Mouse (Mus musculus) heart, embryonic 14.5 days (tissue): ENCODE data around the gene Pcbp3. TPM values are rescaled to one million over a fixed set of nuclear protein-coding genes. Genes with fewer than 3 reads are reported as not detected.
A peak's percentile ranks its signal among the peaks of the same experiment; 100 is the strongest.

Experiments used
- ATAC-seq: fragments of 200-750 bp; cut with Nextera tagmentation; 2 replicates; pipeline ENCODE4 v1.8.0; 2017; ENCODE audit warnings: low read depth, moderate TSS enrichment; ENCODE audit not compliant: insufficient number of reproducible peaks, insufficient read depth, low FRiP score
- H3K27ac ChIP-seq, 2 experiments: fragments of 200-500 bp in 1 of 2; fragments of 300-500 bp in 1 of 2; sonication (generic) in 1 of 2; replicated peaks in 1 of 2; 2 replicates each; pipeline ENCODE4 v1.5.1; 2012 to 2014; ENCODE audit warnings: low read depth in 2 of 2, low read length in 2 of 2, control low read depth in 1 of 2, mild to moderate bottlenecking in 1 of 2, mixed read lengths in 1 of 2; ENCODE audit not compliant: control insufficient read depth in 1 of 2, insufficient read depth in 1 of 2
- H3K27me3 ChIP-seq: fragments of 300-500 bp; sonication (generic); 2 replicates; pipeline ENCODE4 v1.6.1; 2014; ENCODE audit warnings: mild to moderate bottlenecking, low read length, control low read depth; ENCODE audit not compliant: control insufficient read depth, insufficient read depth
- H3K36me3 ChIP-seq: fragments of 300-500 bp; sonication (generic); 2 replicates; pipeline ENCODE4 v1.6.1; 2014; ENCODE audit warnings: mild to moderate bottlenecking, control low read depth, low read length, mixed read lengths; ENCODE audit not compliant: control insufficient read depth, insufficient read depth
- H3K4me1 ChIP-seq, 2 experiments: fragments of 200-500 bp in 1 of 2; fragments of 300-500 bp in 1 of 2; sonication (generic) in 1 of 2; 2 replicates each; pipeline ENCODE4 v1.6.1; 2012 to 2014; ENCODE audit warnings: low read length in 2 of 2, control low read depth in 1 of 2, mixed read lengths in 1 of 2; ENCODE audit not compliant: control insufficient read depth in 2 of 2, insufficient read depth in 2 of 2
- H3K4me2 ChIP-seq: fragments of 300-500 bp; sonication (generic); 2 replicates; pipeline ENCODE4 v1.6.1; 2014; ENCODE audit warnings: mild to moderate bottlenecking, low read length
- H3K4me3 ChIP-seq, 2 experiments: fragments of 200-500 bp in 1 of 2; fragments of 300-500 bp in 1 of 2; sonication (generic) in 1 of 2; 2 replicates each; pipeline ENCODE4 v1.5.1; 2012 to 2014; ENCODE audit warnings: low read length in 2 of 2, mild to moderate bottlenecking in 2 of 2, control low read depth in 1 of 2, low read depth in 1 of 2, moderate library complexity in 1 of 2; ENCODE audit not compliant: control insufficient read depth in 1 of 2, insufficient read depth in 1 of 2
- H3K9ac ChIP-seq: fragments of 300-500 bp; sonication (generic); 2 replicates; pipeline ENCODE4 v1.6.1; 2014; ENCODE audit warnings: mild to moderate bottlenecking, low read length
- H3K9me3 ChIP-seq: fragments of 300-500 bp; sonication (generic); 2 replicates; pipeline ENCODE4 v1.6.1; 2016; ENCODE audit warnings: low read length, control low read depth; ENCODE audit not compliant: control insufficient read depth
- WGBS: fragments of 180-500 bp; shearing (Covaris S2); extraction: QIAGEN DNeasy Blood & Tissue Kit; methylation state at CpG from one replicate; pipeline ENCODE4 v1.1.7; 2014; 5-methylcytosine and 5-hydroxymethylcytosine counted together
- polyA plus RNA-seq: library from polyadenylated mRNA; unstranded; fragments of >200 nt; fragmentation: Nextera tagmentation; extraction: Ambion mirVana; gene quantifications from 2 replicates; pipeline ENCODE4 v1.2.1, GENCODE M21; 2014

The Pcbp3 gene
- polyA plus RNA-seq, result 4.0 and 6.3 TPM in 2 replicates

- peaks cover 12 to 28% of the 10 kb centered on the region in 2 experiments for H3K4me1 ChIP-seq
- H3K4me2 ChIP-seq, result peak within 1 kb of the TSS; percentile 96
- H3K4me3 ChIP-seq, result peak within 1 kb of the TSS; percentile 54 to 70
- H3K9ac ChIP-seq, result peak within 1 kb of the TSS; percentile 77
- H3K36me3 ChIP-seq, result no peaks in the 10 kb centered on the region
- no peak within 1 kb of the TSS for H3K27ac ChIP-seq
- no peaks in the 10 kb centered on the region for H3K9me3 ChIP-seq
- 2% methylated on average over 61 of the region's 62 CpGs for WGBS
- H3K27me3 ChIP-seq, result no peaks in the 10 kb centered on the region
- peak; percentile 98 for ATAC-seq
Measured at GRCm38 (mm10) chr10:76961790-76962489, at the start of gene Pcbp3. TSS of gene Pcbp3 (minus strand) at chr10:76961887.

DNA sequence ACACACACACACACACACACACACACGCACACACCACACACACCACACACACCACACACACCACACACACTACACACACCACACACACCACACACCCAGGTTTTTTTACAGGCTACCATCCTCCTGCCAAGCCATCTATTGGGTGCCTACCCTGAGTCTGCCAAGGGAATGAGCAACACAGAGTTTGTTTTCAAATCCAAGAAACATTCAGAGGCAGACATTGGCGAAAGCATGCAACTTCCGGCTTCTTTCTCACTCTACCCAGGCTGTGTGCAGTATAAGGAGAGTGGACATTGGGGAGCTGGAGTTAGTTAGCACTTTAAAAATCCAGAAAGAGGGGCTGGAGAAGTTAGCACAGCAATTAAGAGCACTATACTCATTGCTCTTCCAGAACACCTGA is 47.0 kb upstream of the Pcbp3 start:
- no peaks in the 10 kb centered on the region for H3K27me3 ChIP-seq
- H3K9ac ChIP-seq, result no peak overlapping the region
- no peaks in the 10 kb centered on the region for H3K36me3 ChIP-seq
- no peak overlapping the region for H3K27ac ChIP-seq
- no peak for ATAC-seq
- no peaks in the 10 kb centered on the region for H3K9me3 ChIP-seq
- peaks cover 7 to 10% of the 10 kb centered on the region in 2 experiments; a peak in 3 of 4 replicates for H3K4me1 ChIP-seq
- H3K4me3 ChIP-seq, result no peak overlapping the region
- H3K4me2 ChIP-seq, result no peak overlapping the region
- WGBS, result 92% methylated on average over 3 of the region's 3 CpGs

DNA sequence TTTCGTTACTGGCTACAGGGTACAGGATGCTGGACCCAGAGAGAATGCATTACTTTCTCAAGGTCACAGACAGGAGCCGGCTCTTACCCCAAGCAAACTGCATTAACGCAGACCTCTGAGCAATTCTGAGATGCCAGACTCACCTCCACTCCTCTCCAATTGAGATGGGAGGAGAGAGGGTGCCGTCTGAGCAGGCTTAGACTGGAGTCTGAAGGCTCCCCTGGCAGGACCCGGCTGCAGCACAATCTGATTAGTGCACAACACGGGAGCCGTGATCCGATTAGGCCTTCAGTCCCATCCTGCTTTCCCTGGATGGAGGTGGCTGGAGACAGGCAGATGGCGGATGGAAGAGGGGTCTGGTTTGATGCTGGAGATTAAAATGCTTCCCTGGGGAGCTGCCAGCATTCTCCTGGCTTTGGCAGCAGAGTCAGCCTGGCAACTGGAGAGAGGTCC is 46.4 kb upstream of the Pcbp3 start:
- no peak overlapping the region for H3K9ac ChIP-seq
- no peaks in the 10 kb centered on the region for H3K36me3 ChIP-seq
- peaks cover 7 to 10% of the 10 kb centered on the region in 2 experiments; a peak in 3 of 4 replicates for H3K4me1 ChIP-seq
- ATAC-seq, result no peak
- H3K4me3 ChIP-seq, result no peak overlapping the region
- no peaks in the 10 kb centered on the region for H3K27me3 ChIP-seq
- no peaks in the 10 kb centered on the region for H3K9me3 ChIP-seq
- H3K4me2 ChIP-seq, result no peak overlapping the region
- no peak overlapping the region for H3K27ac ChIP-seq
- WGBS, result 17% methylated on average over 9 of the region's 9 CpGs

GRCm38 (mm10) chr10:77007433-77008108 is 45.9 kb upstream of the Pcbp3 start:
- no peak for ATAC-seq
- 54% methylated on average over 8 of the region's 8 CpGs for WGBS
- no peak overlapping the region for H3K9ac ChIP-seq
- peaks cover 7 to 10% of the 10 kb centered on the region in 2 experiments; a peak in 3 of 4 replicates for H3K4me1 ChIP-seq
- H3K36me3 ChIP-seq, result no peaks in the 10 kb centered on the region
- H3K4me3 ChIP-seq, result no peak overlapping the region
- H3K9me3 ChIP-seq, result no peaks in the 10 kb centered on the region
- no peak overlapping the region for H3K4me2 ChIP-seq
- H3K27ac ChIP-seq, result no peak overlapping the region
- H3K27me3 ChIP-seq, result no peaks in the 10 kb centered on the region

DNA sequence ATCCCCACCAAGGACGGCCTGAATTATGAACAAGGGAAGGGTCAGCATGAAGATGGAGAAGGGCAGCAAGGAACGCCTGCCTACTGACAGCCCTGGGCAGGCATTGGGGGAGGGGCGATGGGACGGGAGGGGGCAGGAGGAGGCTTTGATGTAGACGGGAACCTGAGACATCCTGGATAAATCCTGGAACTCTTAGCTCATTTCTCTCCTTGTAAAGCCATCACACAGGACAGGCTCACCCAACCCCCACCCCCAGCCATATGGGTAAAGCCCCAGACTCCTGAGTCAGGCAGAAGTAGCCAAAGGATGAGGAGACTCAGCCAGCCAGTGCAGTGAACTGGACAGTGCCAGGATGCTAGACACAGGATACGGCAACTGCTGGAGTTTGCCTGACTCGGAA is 43.2 kb upstream of the Pcbp3 start:
- Histone ChIP-seq H3K27me3 (no peaks in the 10 kb centered on the region), H3K9ac (no peak overlapping the region), H3K4me3 (no peak overlapping the region), H3K4me2 (no peak overlapping the region), H3K4me1 (peaks cover 7 to 10% of the 10 kb centered on the region in 2 experiments; a peak in 3 of 4 replicates), H3K36me3 (no peaks in the 10 kb centered on the region), H3K9me3 (no peaks in the 10 kb centered on the region), H3K27ac (no peak overlapping the region)
- 44% methylated on average over 7 of the region's 7 CpGs for WGBS
- ATAC-seq, result no peak

GRCm38 (mm10) chr10:76997759-76998513 is 36.2 kb upstream of the Pcbp3 start:
- H3K27ac ChIP-seq, result peak overlapping the region; percentile 75 to 79
- WGBS, result 19% methylated on average over 17 of the region's 17 CpGs
- H3K4me1 ChIP-seq, result peaks cover 8 to 11% of the 10 kb centered on the region in 2 experiments
- no peaks in the 10 kb centered on the region for H3K27me3 ChIP-seq
- H3K4me3 ChIP-seq, result no peak overlapping the region
- peak overlapping the region; percentile 38 for H3K4me2 ChIP-seq
- H3K36me3 ChIP-seq, result no peaks in the 10 kb centered on the region
- H3K9me3 ChIP-seq, result peaks cover 9% of the 10 kb centered on the region
- peak; percentile 88 for ATAC-seq
- H3K9ac ChIP-seq, result no peak overlapping the region

DNA sequence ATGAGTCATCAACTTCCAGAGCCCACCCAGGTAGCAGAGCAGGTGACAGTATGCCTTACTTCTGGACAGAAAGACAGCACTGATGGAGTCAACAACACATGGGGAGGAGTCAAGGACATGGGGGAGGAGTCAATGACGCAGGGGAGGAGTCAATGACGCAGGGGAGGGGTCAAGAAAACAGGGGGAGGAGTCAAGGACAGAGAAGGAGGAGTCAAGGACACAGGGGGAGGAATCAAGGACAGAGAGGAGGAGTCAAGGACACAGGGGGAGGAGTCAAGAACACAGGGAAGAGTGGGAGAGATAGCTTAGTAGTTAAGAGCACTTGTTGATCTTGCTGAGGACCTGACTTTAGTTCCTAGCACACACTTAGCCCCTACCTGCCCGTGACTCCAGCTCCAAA is 30.8 kb upstream of the Pcbp3 start:
- Histone ChIP-seq H3K9ac (no peak overlapping the region), H3K9me3 (peaks cover 9% of the 10 kb centered on the region), H3K36me3 (no peaks in the 10 kb centered on the region), H3K4me1 (peaks cover under 1 to 2% of the 10 kb centered on the region in 2 experiments; a peak in 3 of 4 replicates), H3K27ac (no peak overlapping the region), H3K4me2 (no peak overlapping the region), H3K4me3 (no peak overlapping the region), H3K27me3 (no peaks in the 10 kb centered on the region)
- no peak for ATAC-seq
- WGBS, result 35% methylated on average over 3 of the region's 3 CpGs
